Mouse (Mus musculus): ENCODE results near the gene Tfb2m.

Gene Tfb2m

DNA sequence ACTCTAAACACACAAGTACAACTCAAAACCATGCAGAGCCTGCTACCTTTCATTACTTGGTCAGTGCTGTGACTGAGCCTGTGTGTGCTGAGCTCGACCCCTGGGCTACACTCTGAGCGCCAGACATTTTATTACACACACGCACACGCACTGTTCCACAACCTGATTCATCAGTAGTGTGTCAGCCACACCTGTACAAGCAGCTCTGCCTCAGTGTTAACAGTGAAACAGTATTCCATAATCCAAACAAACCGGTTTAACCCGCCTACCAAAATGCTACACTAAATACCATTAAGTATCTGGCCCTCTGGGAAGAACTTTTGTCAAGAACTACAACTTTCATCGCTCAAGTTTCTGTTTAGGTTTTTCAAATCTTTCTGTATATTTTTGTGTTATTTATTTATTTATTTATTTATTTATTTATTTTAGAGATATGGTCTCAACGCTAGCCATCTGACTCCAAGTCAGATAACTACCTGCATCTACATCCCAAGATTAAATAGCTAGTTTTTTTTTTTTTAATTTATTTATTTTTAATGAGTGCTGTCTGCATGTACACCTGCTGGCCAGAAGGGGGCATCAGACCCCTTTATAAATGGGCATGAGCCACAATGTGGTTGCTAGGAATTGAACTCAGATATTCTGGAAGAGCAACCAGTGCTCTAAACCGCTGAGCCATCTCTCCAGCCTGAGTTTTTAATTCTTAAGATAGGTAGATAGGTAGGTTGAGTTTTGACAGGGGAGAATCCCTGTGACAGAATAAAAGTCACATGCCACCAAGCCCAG is 39.3 kb downstream of the Tfb2m start:
- no peak for DNase-seq (ENCODE audit: low spot score in 2 of 2)

GRCm38 (mm10) chr1:179502565-179502964 is 43.5 kb downstream of the Tfb2m start:
- DNase-seq (ENCODE audit: low spot score in 2 of 2): no peak

- no peak for DNase-seq (ENCODE audit: low spot score in 2 of 2)
Observed at GRCm38 (mm10) chr1:179499257-179499656, 46.8 kb downstream of the Tfb2m start.

DNA sequence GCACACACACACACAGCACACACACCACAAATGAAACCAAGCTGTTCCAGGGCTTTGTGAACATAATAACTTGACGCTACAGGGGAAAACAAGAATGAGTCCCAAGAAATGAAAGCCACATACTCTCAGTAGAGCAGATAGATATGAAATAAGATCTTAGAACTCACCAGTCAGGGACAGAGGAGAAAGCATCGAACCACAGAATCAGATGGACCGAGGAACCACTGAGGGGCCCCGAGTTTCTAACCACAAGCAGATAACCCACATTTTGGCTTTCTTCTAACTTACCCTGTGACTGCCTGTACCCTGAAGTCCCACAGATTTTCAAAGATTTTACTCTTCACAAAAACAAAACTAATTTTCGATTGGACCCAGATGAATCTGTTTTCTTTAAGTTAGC is 53.2 kb downstream of the Tfb2m start:
- DNase-seq (ENCODE audit: low spot score in 2 of 2): no peak

- DNase-seq (ENCODE audit: low spot score in 2 of 2): no peak
Observed at GRCm38 (mm10) chr1:179488520-179488919, 57.5 kb downstream of the Tfb2m start.

DNA sequence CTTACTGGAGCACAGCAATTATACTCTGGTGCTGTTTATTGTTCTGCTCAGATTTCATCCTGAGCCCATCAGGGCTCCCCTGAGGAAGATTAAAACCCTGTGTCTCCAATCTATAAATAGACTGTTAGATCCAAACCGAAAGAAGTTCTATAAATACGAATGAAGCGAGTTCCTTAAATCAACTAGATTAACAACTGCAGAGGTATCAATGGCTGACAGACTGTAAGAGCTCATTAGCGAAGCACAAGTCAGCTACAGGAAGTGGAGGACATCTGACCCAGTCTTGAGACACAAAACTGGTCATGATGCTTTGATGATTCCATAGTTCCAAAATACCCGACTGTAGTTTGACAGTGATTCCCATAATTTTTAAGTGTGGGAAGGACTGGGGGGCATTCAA is 58.1 kb downstream of the Tfb2m start:
- DNase-seq (ENCODE audit: low spot score in 2 of 2): no peak

DNA sequence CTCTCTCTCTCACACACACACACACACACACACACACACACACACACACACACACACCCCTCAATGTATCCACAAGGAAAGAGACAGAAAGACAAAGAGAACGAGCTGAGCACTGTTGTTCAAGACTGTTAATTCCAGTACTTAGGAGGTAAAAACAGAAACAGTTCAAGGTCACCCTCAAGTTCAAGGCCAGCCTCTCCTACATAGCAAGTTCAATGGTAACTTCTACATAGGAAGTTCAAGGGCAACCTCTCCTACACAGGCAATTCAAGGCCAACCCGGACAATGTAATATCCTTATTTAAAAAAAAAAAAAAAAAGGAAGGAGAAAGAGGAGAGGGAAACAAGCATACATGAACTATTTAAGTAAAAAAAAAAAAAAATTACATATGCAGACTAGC is 58.8 kb downstream of the Tfb2m start:
- no peak for DNase-seq (ENCODE audit: low spot score in 2 of 2)

- no peak for DNase-seq (ENCODE audit: low spot score in 2 of 2)
Observed at GRCm38 (mm10) chr1:179485784-179486540, 60.1 kb downstream of the Tfb2m start.

DNA sequence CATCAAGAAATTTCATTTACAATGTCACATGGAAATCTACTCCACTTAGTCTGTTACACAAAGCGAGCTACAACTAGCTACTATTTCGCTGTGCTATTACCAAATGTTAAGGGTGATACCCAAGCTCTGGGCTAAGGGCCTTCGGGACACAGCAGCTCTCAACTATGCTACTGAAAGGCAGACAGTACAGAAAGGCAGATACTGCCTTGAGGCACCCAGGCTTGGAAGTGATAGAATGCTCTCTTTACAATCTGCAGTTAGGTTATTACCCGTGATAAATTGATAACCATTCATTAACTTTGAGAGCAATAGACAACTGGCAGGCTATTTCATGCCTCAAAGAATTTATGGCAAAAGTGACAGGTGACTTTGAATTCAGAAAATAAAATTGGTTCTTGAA is 65.2 kb downstream of the Tfb2m start:
- no peak for DNase-seq (ENCODE audit: low spot score in 2 of 2)

Measured in urinary bladder, postnatal 4 days (tissue).